Mouse (Mus musculus) forebrain, embryonic 14.5 days (tissue): ENCODE measurements at regions not wholly inside any gene's neighbourhood (a gene's known extent, or its start where the extent isn't known, plus 50 kb on each side); places are given as distances from the start of the nearest gene placed in this dataset.

Source experiments
- ATAC-seq: fragments of 200-750 bp; cut with Nextera tagmentation; 2 replicates; pipeline ENCODE4 v1.8.0; 2017; ENCODE audit warnings: mild to moderate bottlenecking, moderate library complexity
- DNase-seq: peaks from one replicate; pipeline ENCODE4 v3.0.0-alpha.2; 2015; ENCODE audit warnings: low spot score
- H3K27ac ChIP-seq: fragments of 300-500 bp; sonication (generic); 2 replicates; pipeline ENCODE4 v1.5.1; 2014; ENCODE audit warnings: low read depth, mild to moderate bottlenecking, control low read depth, low read length, moderate library complexity
- H3K27me3 ChIP-seq: fragments of 300-500 bp; sonication (generic); replicated peaks from 2 replicates; pipeline ENCODE4 v1.6.1; 2014; ENCODE audit warnings: low read length, control low read depth, mixed read lengths; ENCODE audit not compliant: control insufficient read depth, insufficient read depth
- H3K36me3 ChIP-seq: fragments of 300-500 bp; sonication (generic); 2 replicates; pipeline ENCODE4 v1.6.1; 2014; ENCODE audit warnings: low read length, control low read depth; ENCODE audit not compliant: control insufficient read depth, insufficient read depth
- H3K4me1 ChIP-seq: fragments of 300-500 bp; sonication (generic); 2 replicates; pipeline ENCODE4 v1.6.1; 2014; ENCODE audit warnings: antibody characterized with exemption, low read length, control low read depth; ENCODE audit not compliant: control insufficient read depth, insufficient read depth
- H3K4me2 ChIP-seq: fragments of 300-500 bp; sonication (generic); 2 replicates; pipeline ENCODE4 v1.6.1; 2014; ENCODE audit warnings: mild to moderate bottlenecking, control low read depth, low read length
- H3K4me3 ChIP-seq: fragments of 300-500 bp; sonication (generic); 2 replicates; pipeline ENCODE4 v1.5.1; 2014; ENCODE audit warnings: low read depth, low read length, control low read depth
- H3K9ac ChIP-seq: fragments of 300-500 bp; sonication (generic); 2 replicates; pipeline ENCODE4 v1.6.1; 2014; ENCODE audit warnings: mild to moderate bottlenecking, low read length, control low read depth, moderate library complexity
- H3K9me3 ChIP-seq: fragments of 300-500 bp; sonication (generic); replicated peaks from 2 replicates; pipeline ENCODE4 v1.6.1; 2016; ENCODE audit warnings: low read length, control low read depth, mixed read lengths; ENCODE audit not compliant: control insufficient read depth
- WGBS: fragments of 180-500 bp; shearing (Covaris S2); extraction: QIAGEN DNeasy Blood & Tissue Kit; methylation state at CpG from one replicate; pipeline ENCODE4 v1.1.7; 2014; 5-methylcytosine and 5-hydroxymethylcytosine counted together

DNA sequence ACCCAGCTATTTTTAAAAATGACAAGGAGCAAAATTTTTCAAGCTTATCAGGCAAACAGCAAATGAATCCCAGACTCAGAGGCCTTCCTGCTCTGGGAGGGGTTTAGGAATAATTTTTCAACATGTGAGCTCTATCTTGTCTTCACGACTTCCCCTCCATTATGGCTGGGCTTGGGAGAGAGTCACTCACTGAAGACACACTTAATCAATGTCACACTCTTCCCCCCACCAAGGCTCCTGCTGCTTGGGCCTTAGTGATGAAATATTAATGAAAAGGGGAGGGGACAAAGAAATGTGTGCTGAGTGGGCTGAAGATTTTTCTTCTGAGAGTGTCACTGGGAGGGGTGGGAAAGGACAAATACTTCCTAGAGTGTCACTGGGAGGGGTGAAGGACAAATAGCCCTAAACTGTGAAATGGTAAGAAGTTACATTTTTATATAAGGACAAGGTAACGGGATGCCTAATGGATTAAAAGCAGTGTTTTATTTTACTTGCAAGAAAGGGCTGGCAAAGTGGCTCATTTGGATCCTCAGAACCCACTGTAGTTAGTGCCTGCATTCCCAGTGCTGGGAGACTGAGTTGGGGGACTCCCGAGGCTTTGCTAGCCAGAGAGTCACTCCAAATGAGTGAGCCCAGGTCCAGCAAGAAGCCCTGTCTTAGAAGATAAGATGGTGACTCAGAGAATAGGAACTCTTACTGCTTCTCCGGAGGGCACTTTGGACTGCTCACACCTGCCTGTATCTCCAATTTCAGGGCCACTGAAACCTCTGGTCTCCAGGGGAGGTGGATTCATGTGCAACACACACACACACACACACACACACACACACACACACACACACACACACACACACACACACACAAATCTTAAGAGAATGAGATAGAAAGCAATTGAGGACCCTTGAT is 258.5 kb downstream of the Sox11 start:
- H3K9ac ChIP-seq: peak overlapping the region; percentile 45; the same call in 1 of the 2 replicates
- peaks cover 20% of the 10 kb centered on the region for H3K4me1 ChIP-seq
- DNase-seq (peak; percentile 63), ATAC-seq (peak; percentile 33)
- 16% methylated on average over 4 of the region's 4 CpGs for WGBS
- no peak overlapping the region for H3K4me3 ChIP-seq
- H3K36me3 ChIP-seq: no peaks in the 10 kb centered on the region
- no peaks in the 10 kb centered on the region for H3K27me3 ChIP-seq
- H3K9me3 ChIP-seq: no peaks in the 10 kb centered on the region
- peak overlapping the region; percentile 97 for H3K27ac ChIP-seq
- peak overlapping the region; percentile 19; the same call in 1 of the 2 replicates for H3K4me2 ChIP-seq

DNA sequence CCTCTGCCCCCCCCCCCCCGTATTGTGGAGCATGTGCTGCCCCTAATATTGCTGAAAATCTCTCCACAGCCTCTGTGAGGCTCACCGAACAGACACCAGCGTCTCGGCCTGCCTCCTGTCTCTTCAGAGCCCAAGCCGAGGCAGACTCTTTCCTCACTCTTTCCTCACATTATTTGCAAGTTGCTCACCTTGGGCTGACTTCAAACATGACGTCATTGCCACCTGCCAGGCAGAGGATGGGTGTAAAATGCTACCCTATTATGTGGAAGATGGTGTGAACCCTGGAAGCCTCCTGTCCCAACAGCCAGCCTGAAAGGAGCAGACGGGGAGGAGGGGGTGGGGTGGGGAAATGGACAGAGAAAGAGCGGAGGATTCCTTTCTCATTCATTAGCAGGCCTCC is 259.3 kb downstream of the Sox11 start:
- H3K4me3 ChIP-seq: peak overlapping the region; percentile 16
- no peaks in the 10 kb centered on the region for H3K27me3 ChIP-seq
- H3K9me3 ChIP-seq: no peaks in the 10 kb centered on the region
- peak overlapping the region; percentile 52 for H3K4me2 ChIP-seq
- WGBS: under 1% methylated on average over 8 of the region's 8 CpGs
- H3K4me1 ChIP-seq: peaks cover 20% of the 10 kb centered on the region
- no peaks in the 10 kb centered on the region for H3K36me3 ChIP-seq
- DNase-seq (peak; percentile 93), ATAC-seq (peak; percentile 92)
- peak overlapping the region; percentile 59 for H3K9ac ChIP-seq
- H3K27ac ChIP-seq: peak overlapping the region; percentile 97

DNA sequence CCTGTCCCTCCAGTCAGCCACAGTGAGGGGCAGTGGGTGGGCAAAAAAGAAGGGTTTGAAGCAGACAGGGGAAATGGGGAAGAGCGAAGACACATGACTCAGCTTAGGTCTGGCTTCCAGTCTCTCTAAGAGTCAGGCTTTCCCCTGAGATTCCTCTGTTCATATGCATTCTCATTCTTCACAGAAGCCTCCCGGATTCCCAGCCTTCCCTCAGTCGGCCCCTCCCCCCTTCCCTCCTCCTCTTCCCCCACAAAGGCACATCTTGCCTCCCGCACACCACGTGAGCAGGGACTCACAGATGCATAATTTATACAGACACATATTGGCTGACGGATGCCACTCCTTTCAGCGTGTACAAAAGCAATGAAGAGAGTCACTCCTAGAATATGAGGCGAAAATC is 259.8 kb downstream of the Sox11 start:
- Histone ChIP-seq H3K4me3 (peak overlapping the region; percentile 16), H3K9me3 (no peaks in the 10 kb centered on the region), H3K4me1 (peaks cover 20% of the 10 kb centered on the region), H3K9ac (peak overlapping the region; percentile 59), H3K27ac (peak overlapping the region; percentile 97), H3K4me2 (peak overlapping the region; percentile 52), H3K36me3 (no peaks in the 10 kb centered on the region), H3K27me3 (no peaks in the 10 kb centered on the region)
- WGBS: 1% methylated on average over 8 of the region's 8 CpGs
- DNase-seq: peak; percentile 98
- peak; percentile 96 for ATAC-seq

DNA sequence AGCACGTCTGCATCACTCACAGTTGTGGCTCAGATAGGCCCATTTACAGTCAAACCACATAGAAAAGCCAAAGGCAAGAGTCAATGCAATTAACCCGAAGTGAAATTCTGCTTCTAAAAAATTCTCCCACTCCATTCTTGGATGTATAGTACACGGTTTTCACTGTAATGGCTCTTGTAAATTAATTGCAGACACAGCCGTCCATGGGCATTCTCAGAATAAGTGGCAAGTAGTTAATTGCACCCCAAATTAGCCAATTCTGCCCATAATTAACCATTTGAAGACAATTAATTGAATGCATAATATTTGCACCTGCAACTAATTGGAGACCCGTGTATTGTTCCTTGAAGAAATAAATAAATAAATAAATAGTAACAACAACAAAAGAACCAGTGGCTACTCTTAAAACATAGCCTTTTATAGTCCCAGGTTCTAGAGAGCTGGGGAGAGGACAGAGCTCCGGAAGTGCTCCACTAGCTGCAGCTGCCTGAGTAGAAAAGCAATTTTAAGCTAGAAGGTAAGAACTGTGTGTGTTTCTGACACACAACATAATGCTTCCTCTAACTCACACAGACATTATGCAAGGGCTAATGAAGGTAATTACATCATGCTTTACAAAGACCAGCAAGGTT is 266.2 kb downstream of the Sox11 start:
- 7% methylated on average over 6 of the region's 6 CpGs for WGBS
- Histone ChIP-seq H3K27me3 (no peaks in the 10 kb centered on the region), H3K9ac (no peak overlapping the region), H3K36me3 (no peaks in the 10 kb centered on the region), H3K27ac (no peak overlapping the region), H3K4me2 (no peak overlapping the region), H3K4me3 (no peak overlapping the region), H3K9me3 (no peaks in the 10 kb centered on the region), H3K4me1 (peaks cover 2% of the 10 kb centered on the region)
- peak; percentile 85 for DNase-seq
- ATAC-seq: peak; percentile 87

DNA sequence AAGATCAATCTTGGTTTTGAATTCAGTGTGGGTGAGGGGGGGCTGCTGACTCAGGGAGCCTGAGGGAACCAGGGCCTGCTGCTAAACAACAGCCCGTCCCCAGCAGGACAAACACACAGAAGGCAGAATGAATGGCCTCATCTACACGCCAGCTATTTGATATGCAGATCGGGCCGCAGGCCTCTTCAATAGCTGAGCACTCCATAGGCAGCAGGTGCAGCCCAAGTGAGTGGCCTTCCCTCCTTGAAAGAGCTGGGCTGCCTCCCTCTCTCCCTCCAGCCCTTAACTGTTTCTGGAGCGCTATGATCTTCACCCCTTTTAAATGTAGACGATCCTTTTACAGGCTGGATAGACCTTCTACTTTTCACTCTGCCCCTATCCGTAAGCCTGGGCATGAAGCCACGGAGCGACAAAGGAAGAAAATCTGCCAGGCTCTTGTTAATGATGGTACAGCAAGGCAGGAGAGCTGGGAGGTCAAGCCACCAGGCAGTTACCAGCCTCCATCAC is 277.3 kb downstream of the Sox11 start:
- H3K9me3 ChIP-seq: no peaks in the 10 kb centered on the region
- H3K4me3 ChIP-seq: no peak overlapping the region
- H3K4me1 ChIP-seq: peaks cover 59% of the 10 kb centered on the region
- peak overlapping the region; percentile 99 for H3K27ac ChIP-seq
- H3K36me3 ChIP-seq: no peaks in the 10 kb centered on the region
- peak overlapping the region; percentile 29 for H3K4me2 ChIP-seq
- 2% methylated on average over 9 of the region's 9 CpGs for WGBS
- peak; percentile 89 for ATAC-seq
- peak; percentile 95 for DNase-seq
- H3K9ac ChIP-seq: peak overlapping the region; percentile 2; the same call in 1 of the 2 replicates
- no peaks in the 10 kb centered on the region for H3K27me3 ChIP-seq

DNA sequence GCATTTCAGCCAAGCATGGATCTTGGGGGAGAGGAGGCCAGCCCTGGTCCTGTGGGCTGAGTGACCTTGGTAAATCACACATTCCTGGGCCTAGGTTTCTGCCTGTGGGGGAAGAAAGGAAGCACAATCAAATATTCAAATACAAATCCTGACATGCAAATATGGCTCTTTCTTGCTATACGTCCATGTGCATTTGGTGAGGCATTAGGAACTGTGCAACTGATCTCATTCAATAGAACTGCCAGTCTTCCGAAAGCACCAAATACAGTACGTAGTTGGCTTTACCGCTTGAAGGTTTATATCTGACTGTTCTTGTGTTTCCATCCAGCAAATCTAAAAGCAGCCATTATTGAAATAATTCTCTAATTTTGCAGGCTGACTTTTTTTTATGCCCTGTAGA is 278.9 kb downstream of the Sox11 start:
- Histone ChIP-seq H3K4me2 (peak overlapping the region; percentile 29), H3K36me3 (no peaks in the 10 kb centered on the region), H3K4me1 (peaks cover 61% of the 10 kb centered on the region), H3K27me3 (no peaks in the 10 kb centered on the region), H3K27ac (peak overlapping the region; percentile 99), H3K9me3 (no peaks in the 10 kb centered on the region), H3K9ac (peak overlapping the region; percentile 53; the same call in 1 of the 2 replicates), H3K4me3 (no peak overlapping the region)
- ATAC-seq (no peak), DNase-seq (peak; percentile 51)
- WGBS: 14% methylated on average over 4 of the region's 4 CpGs

DNA sequence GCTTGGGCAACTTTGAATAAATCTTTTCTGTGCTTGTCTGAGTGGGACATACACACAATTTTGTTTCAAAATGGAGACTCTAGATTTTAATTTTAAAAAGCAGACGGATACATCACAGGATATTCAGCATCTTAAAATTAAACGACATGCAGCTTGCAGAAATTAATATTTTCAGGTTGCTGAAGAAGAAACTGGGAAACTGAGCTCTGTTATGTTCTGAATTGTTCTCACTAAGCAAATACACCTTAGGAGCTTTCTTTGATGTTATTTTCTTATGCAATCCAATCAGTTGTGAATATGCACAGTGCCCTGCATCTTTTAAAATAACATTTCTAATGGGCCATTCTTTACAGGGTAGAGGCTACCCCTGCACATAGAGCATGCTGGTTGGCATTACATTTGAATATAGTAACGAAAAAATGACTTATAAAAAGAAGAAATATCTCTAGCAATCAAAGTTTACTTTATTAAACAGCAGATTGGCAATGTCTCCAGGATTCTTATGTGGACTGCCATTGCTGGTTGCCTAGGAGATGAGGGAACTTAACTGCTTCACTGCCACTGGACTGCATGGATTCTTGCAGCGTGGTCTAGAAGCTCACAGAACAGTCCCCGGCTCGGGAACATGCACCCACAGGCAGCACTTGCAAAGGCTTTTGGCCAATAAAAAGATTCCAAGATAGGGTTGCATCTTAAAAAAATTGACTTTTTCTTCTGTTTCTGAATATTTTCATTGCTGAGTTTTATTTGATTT is 279.7 kb downstream of the Sox11 start:
- peak overlapping the region; percentile 20 for H3K4me3 ChIP-seq

DNA sequence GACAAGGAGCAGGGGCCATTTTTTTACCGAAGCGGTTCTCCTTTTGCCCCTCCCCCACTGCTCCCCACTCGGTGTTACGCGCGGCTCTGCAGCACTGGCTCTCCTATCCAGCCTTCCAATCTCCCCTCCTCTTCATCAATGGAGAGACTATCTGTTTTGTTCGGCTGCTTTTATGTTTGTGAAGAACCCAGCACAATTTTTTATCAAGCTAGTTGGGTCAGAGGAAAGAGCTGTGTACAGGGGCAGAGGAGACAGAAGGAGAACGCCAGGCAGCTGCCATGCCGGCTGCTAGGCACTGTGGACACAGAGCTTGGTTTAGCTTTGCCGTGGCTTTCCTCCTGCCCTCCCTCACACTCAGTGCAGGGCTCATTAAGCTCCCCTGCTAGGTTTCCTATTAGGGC is 280.3 kb downstream of the Sox11 start:
- Histone ChIP-seq H3K27me3 (no peaks in the 10 kb centered on the region), H3K4me1 (peaks cover 62% of the 10 kb centered on the region), H3K36me3 (no peaks in the 10 kb centered on the region), H3K27ac (peak overlapping the region; percentile 99), H3K4me2 (peak overlapping the region; percentile 59), H3K9ac (peak overlapping the region; percentile 71), H3K4me3 (peak overlapping the region; percentile 20), H3K9me3 (no peaks in the 10 kb centered on the region)
- 1% methylated on average over 10 of the region's 10 CpGs for WGBS
- DNase-seq: peak; percentile 86
- peak; percentile 66 for ATAC-seq

More for the DNA sequence above, 279.7 kb downstream of the Sox11 start:
- peak overlapping the region; percentile 99 for H3K27ac ChIP-seq
- H3K4me2 ChIP-seq: peak overlapping the region; percentile 59
- WGBS: 8% methylated on average over 6 of the region's 6 CpGs
- ATAC-seq: no peak
- H3K9ac ChIP-seq: peak overlapping the region; percentile 71
- DNase-seq: peak; percentile 88
- peaks cover 62% of the 10 kb centered on the region for H3K4me1 ChIP-seq
- no peaks in the 10 kb centered on the region for H3K27me3 ChIP-seq
- H3K36me3 ChIP-seq: no peaks in the 10 kb centered on the region
- H3K9me3 ChIP-seq: no peaks in the 10 kb centered on the region
